Mouse (Mus musculus): ENCODE measurements around the gene Cc2d2b.

The Cc2d2b gene

GRCm38 (mm10) chr19:40748559-40748958, at the start of gene Cc2d2b:
TSS of gene Cc2d2b (plus strand) at chr19:40748753.
- DNase-seq = no peak

GRCm38 (mm10) chr19:40699816-40700215, 48.7 kb upstream of the Cc2d2b start:
- no peak for DNase-seq

- DNase-seq = no peak
Observed at GRCm38 (mm10) chr19:40702406-40702805, 46.1 kb upstream of the Cc2d2b start.

- no peak for DNase-seq
Observed at GRCm38 (mm10) chr19:40712889-40713628, 35.5 kb upstream of the Cc2d2b start.

- no peak for DNase-seq
Observed at GRCm38 (mm10) chr19:40714700-40715099, 33.9 kb upstream of the Cc2d2b start.

GRCm38 (mm10) chr19:40716981-40717380, 31.6 kb upstream of the Cc2d2b start:
- no peak for DNase-seq

GRCm38 (mm10) chr19:40719439-40720105, 29.0 kb upstream of the Cc2d2b start:
- DNase-seq = no peak

- no peak for DNase-seq
Observed at GRCm38 (mm10) chr19:40720381-40720780, 28.2 kb upstream of the Cc2d2b start.

GRCm38 (mm10) chr19:40722137-40723038, 26.2 kb upstream of the Cc2d2b start:
- peak; percentile 72 for DNase-seq

- no peak for DNase-seq
Observed at GRCm38 (mm10) chr19:40723516-40723915, 25.0 kb upstream of the Cc2d2b start.

GRCm38 (mm10) chr19:40726148-40726547, 22.4 kb upstream of the Cc2d2b start:
- no peak for DNase-seq

GRCm38 (mm10) chr19:40726614-40727013, 21.9 kb upstream of the Cc2d2b start:
- no peak for DNase-seq

GRCm38 (mm10) chr19:40728213-40728612, 20.3 kb upstream of the Cc2d2b start:
- DNase-seq = no peak

GRCm38 (mm10) chr19:40728732-40729420, 19.7 kb upstream of the Cc2d2b start:
- DNase-seq = no peak

GRCm38 (mm10) chr19:40733409-40733808, 15.1 kb upstream of the Cc2d2b start:
- DNase-seq = no peak

- DNase-seq = no peak
Observed at GRCm38 (mm10) chr19:40733849-40734248, 14.7 kb upstream of the Cc2d2b start.

- peak; percentile 91 for DNase-seq
Observed at GRCm38 (mm10) chr19:40736680-40737512, 11.7 kb upstream of the Cc2d2b start.

GRCm38 (mm10) chr19:40737613-40738012, 10.9 kb upstream of the Cc2d2b start:
- DNase-seq = no peak

GRCm38 (mm10) chr19:40738683-40739324, 9.7 kb upstream of the Cc2d2b start:
- DNase-seq = no peak

GRCm38 (mm10) chr19:40746603-40747002, 1.9 kb upstream of the Cc2d2b start:
- DNase-seq = peak; percentile 34

GRCm38 (mm10) chr19:40754311-40754710, 5.8 kb downstream of the Cc2d2b start:
- DNase-seq = peak; percentile 39

Data from embryo, embryonic 11 days (tissue).